Mouse (Mus musculus): ENCODE results near the gene Il18. TPM values are rescaled to one million over a fixed set of nuclear protein-coding genes. Genes with fewer than 3 reads are reported as not detected.

Gene Il18
- polyA plus RNA-seq, 1 experiment from 2014 or later = 9.7 TPM

DNA sequence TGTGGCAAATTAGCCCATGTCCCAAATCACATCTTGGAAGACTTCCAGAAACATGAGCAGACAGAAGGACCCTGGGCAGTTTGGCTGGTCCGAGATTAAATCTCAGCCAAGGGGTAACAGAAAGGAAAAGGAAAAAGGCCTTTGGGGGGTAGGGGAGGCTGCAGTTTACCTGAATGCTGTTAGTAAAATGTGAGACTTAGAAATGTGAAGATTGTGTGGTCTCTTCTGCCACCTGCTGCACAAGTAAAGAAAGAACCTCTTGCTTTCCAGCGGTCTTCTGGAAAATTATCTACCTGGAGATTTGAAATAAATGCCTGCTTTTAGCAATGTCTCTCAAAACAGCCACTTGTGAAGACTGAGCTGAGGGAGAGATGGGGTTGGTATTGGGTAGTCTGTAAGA is 23.7 kb upstream of the Il18 start:
- 45% methylated on average over 2 of the region's 2 CpGs for WGBS
- no peaks in the 10 kb centered on the region for H3K9me3 ChIP-seq (replicated peaks)
- H3K36me3 ChIP-seq = no peaks in the 10 kb centered on the region
- H3K27ac ChIP-seq = no peak overlapping the region
- H3K4me3 ChIP-seq = no peak overlapping the region
- H3K27me3 ChIP-seq = no peaks in the 10 kb centered on the region
- H3K9ac ChIP-seq = no peak overlapping the region
- no peak for ATAC-seq (ENCODE audit: low FRiP score)
- H3K4me1 ChIP-seq = peaks cover 11% of the 10 kb centered on the region
- no peak overlapping the region for H3K4me2 ChIP-seq (replicated peaks)

DNA sequence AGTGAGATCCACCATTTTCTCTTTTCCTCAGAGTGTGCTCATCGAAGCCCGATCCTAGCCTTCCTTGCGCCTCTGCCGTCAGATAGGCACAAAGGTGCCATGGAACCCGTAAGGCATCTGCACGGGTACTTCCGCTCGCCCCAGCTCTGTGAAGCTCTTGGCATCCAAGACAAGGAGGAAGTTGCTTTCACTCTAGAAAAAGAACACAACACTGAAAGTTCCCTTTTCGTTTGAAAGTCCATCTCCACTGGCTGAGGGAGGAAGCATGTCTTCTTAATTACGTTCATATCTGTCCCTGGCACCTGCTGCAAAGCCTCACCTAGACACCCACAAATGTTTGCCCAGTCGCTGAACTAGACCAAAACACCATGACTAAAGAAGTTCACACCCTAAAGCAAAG is 21.3 kb upstream of the Il18 start:
- H3K27ac ChIP-seq = no peak overlapping the region
- no peak overlapping the region for H3K4me3 ChIP-seq
- no peaks in the 10 kb centered on the region for H3K27me3 ChIP-seq
- ATAC-seq (ENCODE audit: low FRiP score) = no peak
- no peaks in the 10 kb centered on the region for H3K4me1 ChIP-seq
- H3K36me3 ChIP-seq = no peaks in the 10 kb centered on the region
- no peak overlapping the region for H3K4me2 ChIP-seq (replicated peaks)
- H3K9me3 ChIP-seq (replicated peaks) = no peaks in the 10 kb centered on the region
- WGBS = 87% methylated on average over 11 of the region's 11 CpGs
- H3K9ac ChIP-seq = no peak overlapping the region

DNA sequence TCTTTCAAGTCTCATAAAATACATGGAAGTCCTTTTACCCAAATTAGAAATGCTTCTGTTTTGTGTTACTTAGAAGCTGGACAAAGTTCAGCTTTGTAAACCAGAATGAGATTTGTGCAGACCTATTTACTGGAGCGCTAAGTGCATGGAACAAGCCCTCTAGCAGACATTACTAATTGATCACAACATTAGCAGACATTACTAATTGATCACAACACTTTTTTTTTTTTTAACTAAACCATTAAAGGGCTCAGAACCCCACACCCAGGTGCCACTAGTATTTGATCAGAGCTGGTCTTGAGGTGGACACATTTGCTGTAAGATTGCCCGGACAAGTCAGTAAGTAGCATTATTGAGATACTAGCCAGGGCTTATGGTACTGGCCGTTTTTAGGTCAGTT is 20.8 kb upstream of the Il18 start:
- no peak overlapping the region for H3K27ac ChIP-seq
- H3K4me3 ChIP-seq = no peak overlapping the region
- H3K4me1 ChIP-seq = no peaks in the 10 kb centered on the region
- no peak overlapping the region for H3K9ac ChIP-seq
- no peak overlapping the region for H3K4me2 ChIP-seq (replicated peaks)
- 83% methylated on average over 3 of the region's 3 CpGs for WGBS
- no peaks in the 10 kb centered on the region for H3K27me3 ChIP-seq
- H3K36me3 ChIP-seq = no peaks in the 10 kb centered on the region
- H3K9me3 ChIP-seq (replicated peaks) = no peaks in the 10 kb centered on the region
- ATAC-seq (ENCODE audit: low FRiP score) = no peak

DNA sequence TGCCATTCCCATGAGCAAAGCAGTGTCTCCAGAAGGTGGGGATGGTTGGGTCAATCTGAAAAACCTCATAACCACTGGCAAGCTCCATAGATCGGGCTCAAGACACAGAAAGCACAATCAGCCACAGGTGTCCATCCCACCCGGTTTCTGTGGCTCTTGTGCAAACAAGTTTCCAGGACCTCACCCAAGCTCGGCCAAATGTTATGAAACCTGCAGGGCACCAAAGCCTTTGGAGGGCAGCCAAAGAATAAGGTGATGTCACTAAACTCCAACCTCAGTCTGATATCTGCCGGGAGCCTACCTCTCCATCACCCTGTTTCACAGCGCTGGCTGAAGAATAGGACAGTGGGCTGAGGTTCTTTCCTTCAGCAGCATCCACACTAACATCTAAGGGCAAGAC is 18.7 kb upstream of the Il18 start:
- no peak overlapping the region for H3K4me2 ChIP-seq (replicated peaks)
- no peak overlapping the region for H3K4me3 ChIP-seq
- no peaks in the 10 kb centered on the region for H3K9me3 ChIP-seq (replicated peaks)
- H3K27ac ChIP-seq = no peak overlapping the region
- no peaks in the 10 kb centered on the region for H3K36me3 ChIP-seq
- no peak for ATAC-seq (ENCODE audit: low FRiP score)
- no peaks in the 10 kb centered on the region for H3K4me1 ChIP-seq
- H3K9ac ChIP-seq = no peak overlapping the region
- 85% methylated on average over 5 of the region's 5 CpGs for WGBS
- no peaks in the 10 kb centered on the region for H3K27me3 ChIP-seq

DNA sequence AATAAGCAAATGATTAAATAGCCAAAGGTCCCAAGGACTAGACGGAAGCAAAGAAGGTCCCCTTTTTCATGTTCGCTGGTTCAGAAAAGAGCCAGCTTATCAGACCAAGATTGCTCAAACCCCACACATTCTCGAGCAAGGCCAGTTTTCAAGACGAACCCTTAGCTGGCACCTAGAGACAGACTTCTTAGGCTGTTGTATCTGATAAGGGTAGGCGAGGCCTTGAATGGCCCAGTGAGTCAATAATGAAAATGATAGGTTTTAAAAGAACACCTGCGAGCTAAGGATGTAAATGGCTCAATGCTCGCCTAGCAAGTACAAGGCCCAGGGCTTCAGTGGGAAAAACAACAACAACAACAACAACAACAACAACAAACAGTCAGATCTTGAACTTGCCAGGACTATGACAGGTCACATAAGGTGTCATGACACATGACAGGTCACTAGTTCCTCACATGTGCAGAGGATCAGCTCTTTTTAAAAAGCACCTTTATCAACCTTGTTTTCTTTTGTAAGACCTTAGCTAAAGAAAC is 18.0 kb upstream of the Il18 start:
- Histone ChIP-seq H3K4me3 (no peak overlapping the region), H3K4me2 (replicated peaks) (no peak overlapping the region), H3K36me3 (no peaks in the 10 kb centered on the region), H3K27ac (no peak overlapping the region), H3K27me3 (no peaks in the 10 kb centered on the region), H3K4me1 (no peaks in the 10 kb centered on the region), H3K9me3 (replicated peaks) (no peaks in the 10 kb centered on the region), H3K9ac (no peak overlapping the region)
- WGBS = 80% methylated on average over 7 of the region's 7 CpGs
- no peak for ATAC-seq (ENCODE audit: low FRiP score)

DNA sequence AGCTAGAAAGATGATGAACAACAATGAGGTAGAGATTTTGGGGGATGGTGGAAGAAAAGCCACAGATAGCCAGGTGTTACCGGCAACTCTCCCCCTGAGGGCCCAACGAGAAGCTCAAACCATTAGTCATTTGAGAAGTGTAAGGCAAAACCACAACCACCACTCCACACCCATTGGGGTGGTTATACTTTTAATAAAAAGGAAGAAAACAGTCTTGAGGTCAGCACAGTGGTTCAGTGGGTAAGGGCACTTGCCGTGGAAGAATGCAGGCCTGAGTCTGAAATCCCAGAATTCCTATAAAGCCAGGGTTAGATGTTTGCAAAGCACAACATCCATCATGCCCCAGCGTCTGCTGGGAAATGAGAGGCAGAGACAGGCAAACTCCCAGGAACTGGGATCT is 17.3 kb upstream of the Il18 start:
- 72% methylated on average over 4 of the region's 4 CpGs for WGBS
- no peak overlapping the region for H3K27ac ChIP-seq
- H3K4me1 ChIP-seq = no peaks in the 10 kb centered on the region
- H3K4me2 ChIP-seq (replicated peaks) = no peak overlapping the region
- no peaks in the 10 kb centered on the region for H3K9me3 ChIP-seq (replicated peaks)
- ATAC-seq (ENCODE audit: low FRiP score) = no peak
- no peaks in the 10 kb centered on the region for H3K27me3 ChIP-seq
- H3K36me3 ChIP-seq = no peaks in the 10 kb centered on the region
- H3K4me3 ChIP-seq = no peak overlapping the region
- H3K9ac ChIP-seq = no peak overlapping the region

DNA sequence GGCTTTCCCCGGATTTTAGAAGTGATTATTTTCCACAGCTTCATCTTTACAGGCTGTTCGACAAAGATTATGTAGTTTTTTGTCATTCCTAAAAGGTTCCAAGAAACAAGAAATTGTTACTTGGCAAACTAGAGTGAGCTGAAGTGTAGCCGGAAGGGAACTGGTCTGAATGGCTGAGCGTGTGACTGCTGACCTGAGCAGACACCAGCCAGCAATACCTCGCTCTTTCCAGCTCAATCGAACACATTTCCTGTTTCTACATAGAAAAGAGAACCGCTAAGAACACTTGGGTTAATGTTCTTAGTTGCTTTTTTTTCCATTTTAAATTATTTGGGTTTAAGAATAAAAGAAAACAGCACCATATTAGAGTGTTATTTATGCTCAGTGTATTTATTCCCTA is 14.5 kb upstream of the Il18 start:
- H3K4me3 ChIP-seq = no peak overlapping the region
- no peaks in the 10 kb centered on the region for H3K36me3 ChIP-seq
- H3K4me1 ChIP-seq = no peaks in the 10 kb centered on the region
- 80% methylated on average over 7 of the region's 7 CpGs for WGBS
- no peaks in the 10 kb centered on the region for H3K9me3 ChIP-seq (replicated peaks)
- no peak overlapping the region for H3K27ac ChIP-seq
- H3K27me3 ChIP-seq = no peaks in the 10 kb centered on the region
- H3K9ac ChIP-seq = no peak overlapping the region
- no peak overlapping the region for H3K4me2 ChIP-seq (replicated peaks)
- no peak for ATAC-seq (ENCODE audit: low FRiP score)

DNA sequence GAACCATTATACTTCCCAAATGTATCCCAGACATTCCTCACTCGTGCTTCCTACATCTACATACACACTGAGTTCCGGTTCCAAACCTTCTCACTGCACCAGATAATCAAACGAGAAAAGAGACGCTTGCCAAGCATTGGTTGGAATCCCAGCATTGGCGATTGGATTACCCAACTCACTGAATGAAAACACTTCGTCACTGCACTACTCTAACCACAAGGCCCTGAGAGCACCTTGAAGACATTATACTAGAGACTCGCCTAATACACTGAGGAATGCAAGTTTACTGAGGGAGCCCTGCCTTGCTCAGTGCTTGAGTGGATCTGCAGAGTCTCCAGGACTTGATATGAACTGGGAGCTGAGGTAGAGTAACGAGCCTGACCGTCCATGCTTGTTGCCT is 12.2 kb upstream of the Il18 start:
- H3K4me2 ChIP-seq (replicated peaks) = no peak overlapping the region
- H3K9me3 ChIP-seq (replicated peaks) = no peaks in the 10 kb centered on the region
- 80% methylated on average over 9 of the region's 9 CpGs for WGBS
- H3K4me3 ChIP-seq = no peak overlapping the region
- H3K4me1 ChIP-seq = no peaks in the 10 kb centered on the region
- no peak for ATAC-seq (ENCODE audit: low FRiP score)
- no peak overlapping the region for H3K27ac ChIP-seq
- no peaks in the 10 kb centered on the region for H3K36me3 ChIP-seq
- H3K9ac ChIP-seq = no peak overlapping the region
- H3K27me3 ChIP-seq = no peaks in the 10 kb centered on the region

DNA sequence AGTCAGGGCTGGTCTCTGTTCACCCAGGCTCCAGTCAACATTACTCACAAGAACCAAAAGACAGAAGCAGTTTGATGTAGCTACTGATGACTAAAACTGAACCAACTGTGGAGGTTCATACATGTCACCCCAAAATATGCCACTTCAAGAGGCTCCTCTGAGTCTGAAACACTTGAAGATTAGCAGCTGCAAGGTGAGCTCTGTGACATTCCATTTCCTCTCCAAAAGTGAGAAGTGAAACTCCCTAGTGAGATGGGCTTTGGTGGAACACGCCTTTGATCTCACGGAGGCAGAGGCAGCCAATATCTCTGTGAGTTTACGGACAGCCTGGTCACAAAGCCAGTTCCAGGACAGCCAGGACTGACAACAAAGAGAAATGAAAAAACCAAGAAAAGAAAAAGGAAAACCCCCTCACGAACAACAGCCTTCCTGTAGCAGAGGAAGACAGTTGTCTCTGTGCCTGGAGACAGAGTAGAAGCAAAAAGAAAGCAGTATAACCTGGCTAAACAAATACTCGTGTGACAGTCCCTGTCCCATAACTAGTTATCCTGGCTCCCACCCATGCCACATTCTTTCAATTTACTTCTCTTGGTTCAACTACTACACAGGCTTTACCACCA is 6.7 kb upstream of the Il18 start:
- Histone ChIP-seq H3K4me3 (no peak overlapping the region), H3K27me3 (no peaks in the 10 kb centered on the region), H3K27ac (no peak overlapping the region), H3K4me2 (replicated peaks) (no peak overlapping the region), H3K9ac (no peak overlapping the region), H3K4me1 (no peaks in the 10 kb centered on the region), H3K9me3 (replicated peaks) (no peaks in the 10 kb centered on the region), H3K36me3 (no peaks in the 10 kb centered on the region)
- no peak for ATAC-seq (ENCODE audit: low FRiP score)
- WGBS = 63% methylated on average over 5 of the region's 5 CpGs

DNA sequence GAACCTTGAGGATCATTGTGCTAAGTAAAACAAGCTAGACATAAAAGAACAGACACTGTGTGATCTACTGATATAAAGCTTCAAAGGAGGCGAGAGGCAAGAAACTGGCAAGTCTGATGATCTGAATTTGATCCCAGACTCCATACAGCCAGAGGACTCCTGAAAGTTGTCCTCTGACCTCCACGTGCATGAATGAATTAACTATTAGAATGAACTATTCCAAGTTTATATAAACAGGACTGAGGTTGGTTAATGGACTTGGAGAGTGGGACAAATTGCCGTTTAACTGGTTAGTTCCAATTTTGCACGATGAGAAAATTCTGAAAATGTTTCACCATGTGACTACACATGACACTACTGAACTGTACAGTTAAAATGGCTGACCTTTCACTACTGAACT is 5.7 kb upstream of the Il18 start:
- Histone ChIP-seq H3K4me2 (replicated peaks) (no peak overlapping the region), H3K4me1 (no peaks in the 10 kb centered on the region), H3K9me3 (replicated peaks) (no peaks in the 10 kb centered on the region), H3K36me3 (no peaks in the 10 kb centered on the region), H3K27me3 (no peaks in the 10 kb centered on the region), H3K9ac (no peak overlapping the region), H3K4me3 (no peak overlapping the region), H3K27ac (no peak overlapping the region)
- 83% methylated on average over 4 of the region's 4 CpGs for WGBS
- ATAC-seq (ENCODE audit: low FRiP score) = no peak

DNA sequence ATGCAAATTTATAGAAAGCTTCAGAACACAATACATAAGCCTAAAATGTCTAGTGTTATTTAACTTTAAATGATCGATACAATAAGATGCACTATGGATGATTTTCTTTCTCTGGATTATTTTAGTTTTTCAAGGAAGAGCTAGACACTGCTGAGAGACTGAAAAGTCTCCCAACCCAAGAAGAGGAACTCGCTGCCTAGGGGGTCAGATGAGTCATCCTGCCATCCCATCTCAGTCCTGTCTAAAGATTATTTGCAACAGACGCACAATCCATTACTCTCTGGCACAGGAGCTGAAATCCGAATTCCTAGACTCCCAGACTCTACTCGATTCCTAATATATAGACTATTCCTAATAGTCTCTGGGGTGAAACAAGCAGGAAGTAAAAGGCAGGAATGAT is 2.4 kb upstream of the Il18 start:
- Histone ChIP-seq H3K27ac (no peak overlapping the region), H3K4me2 (replicated peaks) (no peak overlapping the region), H3K27me3 (no peaks in the 10 kb centered on the region), H3K4me1 (peaks cover 7% of the 10 kb centered on the region; the same call in 1 of the 2 replicates), H3K9me3 (replicated peaks) (no peaks in the 10 kb centered on the region), H3K36me3 (no peaks in the 10 kb centered on the region), H3K4me3 (no peak overlapping the region), H3K9ac (no peak overlapping the region)
- ATAC-seq (ENCODE audit: low FRiP score) = no peak
- WGBS = 85% methylated on average over 5 of the region's 5 CpGs

DNA sequence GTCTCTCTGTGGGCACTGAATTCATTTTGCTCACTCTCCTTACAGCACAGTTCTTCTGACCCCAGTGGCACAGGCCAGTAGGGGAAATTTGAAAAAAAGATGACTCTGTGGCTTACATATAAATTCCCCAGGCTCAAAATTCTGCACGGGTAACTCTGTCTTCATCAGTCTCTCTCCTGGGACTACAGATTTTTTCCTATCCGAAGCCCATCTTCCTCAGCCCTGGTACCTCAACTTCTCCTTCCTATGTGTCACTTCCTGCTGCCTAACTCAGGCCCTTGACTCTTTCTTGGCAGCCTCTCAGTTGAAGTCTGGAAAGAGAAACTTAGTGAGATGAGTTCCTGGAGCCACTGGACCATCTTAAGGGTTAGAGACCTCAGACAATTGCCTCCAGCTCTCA is 1.1 kb upstream of the Il18 start:
- Histone ChIP-seq H3K27ac (no peak overlapping the region), H3K4me1 (peaks cover 7% of the 10 kb centered on the region; the same call in 1 of the 2 replicates), H3K9me3 (replicated peaks) (no peaks in the 10 kb centered on the region), H3K36me3 (no peaks in the 10 kb centered on the region), H3K4me2 (replicated peaks) (no peak overlapping the region), H3K9ac (no peak overlapping the region), H3K27me3 (no peaks in the 10 kb centered on the region), H3K4me3 (no peak overlapping the region)
- 81% methylated on average over 2 of the region's 2 CpGs for WGBS
- ATAC-seq (ENCODE audit: low FRiP score) = no peak

DNA sequence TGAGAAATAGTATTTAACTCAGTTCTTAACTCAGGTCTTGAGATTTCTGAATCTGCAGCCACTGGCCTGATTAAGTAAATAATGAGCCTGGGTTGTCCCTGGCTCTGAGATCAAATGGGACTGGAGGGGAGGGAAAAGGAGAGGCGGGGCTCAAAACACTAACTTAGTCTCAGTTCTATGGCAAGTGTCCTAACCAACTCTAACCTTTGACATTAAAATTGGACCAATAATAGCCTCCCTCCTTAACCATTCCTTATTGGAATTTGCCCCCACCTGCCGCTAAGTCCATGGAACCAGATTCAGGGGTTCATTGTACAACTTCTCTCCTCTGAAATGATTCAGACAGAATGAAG is 443 bp downstream of the Il18 start, which contains the start of gene Bco2:
Bco2 (minus strand) TSS at position 88 of the 353 bp plus-strand sequence.
- ATAC-seq (ENCODE audit: low FRiP score) = peak; percentile 60
- no peaks in the 10 kb centered on the region for H3K9me3 ChIP-seq (replicated peaks)
- H3K4me3 ChIP-seq = peak within 1 kb of the TSS; percentile 16
- H3K36me3 ChIP-seq = no peaks in the 10 kb centered on the region
- H3K9ac ChIP-seq = peak within 1 kb of the TSS; percentile 44; the same call in 1 of the 2 replicates
- H3K27me3 ChIP-seq = no peaks in the 10 kb centered on the region
- H3K4me2 ChIP-seq (replicated peaks) = peak within 1 kb of the TSS; percentile 43
- 13% methylated on average over 2 of the region's 2 CpGs for WGBS
- peaks cover 7% of the 10 kb centered on the region; the same call in 1 of the 2 replicates for H3K4me1 ChIP-seq
- H3K27ac ChIP-seq = peak within 1 kb of the TSS; percentile 74

Data from hindbrain, embryonic 12.5 days (tissue).